Mouse (Mus musculus): ENCODE results near the gene Gm11733. TPM values are rescaled to one million over a fixed set of nuclear protein-coding genes. Genes with fewer than 3 reads are reported as not detected.

Gm11733 gene
- polyA plus RNA-seq (2015; fragmentation: Illumina TruSeq; extraction: RNeasy Lipid Tissue Mini Kit (QIAGEN cat#74804); ENCODE audit: low read depth, low replicate concordance), result not detected

DNA sequence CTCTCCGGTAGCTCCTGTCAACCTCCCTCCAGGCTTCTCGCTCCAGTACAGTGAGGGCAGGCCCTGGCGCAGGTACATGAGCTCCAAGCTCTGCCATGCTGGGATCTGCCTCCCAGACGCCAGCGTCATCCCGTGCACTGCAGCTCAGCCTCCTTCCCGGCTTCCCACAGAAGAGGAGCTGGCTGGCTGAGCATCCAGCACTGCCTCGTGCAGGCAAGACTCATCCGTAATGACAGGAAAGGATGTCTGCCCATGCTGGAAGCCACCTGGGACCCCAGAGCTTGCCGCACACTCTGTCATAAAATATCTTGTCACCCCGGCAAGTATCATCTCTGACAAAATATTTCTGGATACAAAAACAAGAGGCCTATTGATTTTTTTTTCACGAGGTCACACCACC lies at the start of gene Gm11733:
Gene Gm11733, plus strand, starts transcription at position 171 of the 400 bp plus-strand sequence.

Other genes with a start within 250 kb of the Gm11733 start
- 28.8 TPM for gene Tnrc6c, start 169.9 kb downstream of the Gm11733 start, polyA plus RNA-seq (2015; fragmentation: Illumina TruSeq; extraction: RNeasy Lipid Tissue Mini Kit (QIAGEN cat#74804); ENCODE audit: low read depth, low replicate concordance)